In genomic region chr12:69579623-69580022, GRCm38 (mm10) we compare ENCODE assay signal across 23 mouse cellular contexts. TPM values are rescaled to one million over a fixed set of nuclear protein-coding genes. Genes with fewer than 3 reads are reported as not detected.
DNase-seq lines count a peak whose midpoint lies in the region; ATAC-seq lines count a peak whose summit lies in the region.
"Had no signal": no experiment of that assay in that cellular context is flagged by ENCODE, and none has a peak within 500 bp of the region (broad histone marks: within the 10 kb centered on the region; RNA-seq: fewer than 3 reads in every experiment).

No protein-coding gene starts in this region.

- 90% methylated on average over 5 of the region's 5 CpGs for WGBS in embryonic facial prominence, embryonic 10.5 days

- no peak overlapping the region for H3K27ac ChIP-seq in embryonic facial prominence, embryonic 10.5 days (replicated peaks)
- H3K27ac ChIP-seq: embryonic facial prominence, embryonic 12.5 days; hindbrain, embryonic 13.5 days; kidney, embryonic 15.5 days; limb, embryonic 12.5 days; stomach, embryonic 15.5 days had no signal

- H3K36me3 ChIP-seq in embryonic facial prominence, embryonic 10.5 days (replicated peaks) = peaks cover 52% of the 10 kb centered on the region

- peak; percentile 37 for DNase-seq in thymus, postnatal 0 days (ENCODE audit: low spot score)
- no peak for DNase-seq in thymus, postnatal 25 days
- peak; percentile 73 for DNase-seq in induced T-regulatory cell, adult 2 months (ENCODE audit: low read depth)
- DNase-seq in gastrocnemius, adult 18-20 months (ENCODE audit: low spot score) = no peak
- no peak for DNase-seq in embryonic facial prominence, embryonic 10.5 days (ENCODE audit: low spot score)
- no peak for DNase-seq in heart, postnatal 4 days
- DNase-seq: adrenal gland, postnatal 36 days; cerebellum, adult 11-12 months; cerebellum, postnatal 10 days; forebrain, postnatal 0 days; gastrocnemius, postnatal 36 days; kidney, postnatal 36 days; layer of hippocampus, postnatal 36 days; lung, postnatal 10 days; thymus, adult 18-20 months had no signal

- no peaks in the 10 kb centered on the region for H3K27me3 ChIP-seq in embryonic facial prominence, embryonic 10.5 days (replicated peaks; ENCODE audit: low read depth, poor library complexity, severe bottlenecking)
- H3K27me3 ChIP-seq: embryonic facial prominence, embryonic 12.5 days; hindbrain, embryonic 13.5 days; kidney, embryonic 15.5 days; limb, embryonic 12.5 days; stomach, embryonic 15.5 days had no signal

- no peak overlapping the region for H3K4me3 ChIP-seq in embryonic facial prominence, embryonic 10.5 days
- H3K4me3 ChIP-seq: embryonic facial prominence, embryonic 12.5 days; hindbrain, embryonic 13.5 days; kidney, embryonic 15.5 days; limb, embryonic 12.5 days; stomach, embryonic 15.5 days had no signal

- H3K4me1 ChIP-seq in embryonic facial prominence, embryonic 10.5 days = peaks cover 23% of the 10 kb centered on the region
- H3K4me1 ChIP-seq: stomach, embryonic 15.5 days had no signal

- no peaks in the 10 kb centered on the region for H3K9me3 ChIP-seq in embryonic facial prominence, embryonic 10.5 days
- H3K9me3 ChIP-seq: embryonic facial prominence, embryonic 12.5 days; hindbrain, embryonic 13.5 days; kidney, embryonic 15.5 days; limb, embryonic 12.5 days; stomach, embryonic 15.5 days had no signal

- peak; percentile 65 for ATAC-seq in megakaryocyte-erythroid progenitor cell, adult 5-6 weeks (replicated peaks; ENCODE audit: low FRiP score, low TSS enrichment, poor library complexity, severe bottlenecking)
- ATAC-seq: forebrain, postnatal 0 days; inflammation-experienced regulatory T-cells, adult 6 months; midbrain, embryonic 16.5 days had no signal

RNA-seq across cellular contexts. Expression of gene Vcpkmt, which starts 3.2 kb away (rescaled TPM):
- polyA plus RNA-seq in thymus, postnatal 0 days (2015; fragmentation: Nextera tagmentation; extraction: Ambion mirVana) = 29.6 and 29.9 TPM in 2 replicates
- 15.5 and 21.3 TPM in 2 replicates for total RNA-seq in megakaryocyte-erythroid progenitor cell, adult 5-6 weeks (2014; fragmentation: Nextera tagmentation)
- 17.5 and 25.4 TPM in 2 replicates for total RNA-seq in megakaryocyte-erythroid progenitor cell, adult 5-6 weeks (2017)
- total RNA-seq in gastrocnemius, adult 18-20 months (2021) = 1 to 10 TPM; 4.2 to 4.7 TPM
- 36.6 and 37.5 TPM in 2 replicates for polyA plus RNA-seq in embryonic facial prominence, embryonic 10.5 days (2016; fragmentation: Nextera tagmentation; extraction: Ambion mirVana)
- total RNA-seq in heart, postnatal 4 days (2021) = 1 to 10 TPM; 6.3 to 6.9 TPM

Comparison
In these comparisons a context has a peak if more than half of its experiments do, and no peak if none do; other contexts are left out.
1. DNase-seq: peak in thymus, postnatal 0 days (single experiment) and induced T-regulatory cell, adult 2 months (single experiment); none in thymus, postnatal 25 days (single experiment), gastrocnemius, adult 18-20 months (single experiment), embryonic facial prominence, embryonic 10.5 days (single experiment) and heart, postnatal 4 days (single experiment).